Mouse (Mus musculus) bone marrow, adult 2 months (tissue): ENCODE measurements around the gene Prdx5. TPM values are rescaled to one million over a fixed set of nuclear protein-coding genes. Genes with fewer than 3 reads are reported as not detected.

Experiments
- H3K27ac ChIP-seq: fragments of 200-500 bp; 2 replicates; pipeline ENCODE4 v1.5.1; 2012; ENCODE audit warnings: low read depth, mild to moderate bottlenecking, control low read depth, inconsistent platforms, low read length; ENCODE audit not compliant: control insufficient read depth, poor library complexity, insufficient read depth
- H3K4me1 ChIP-seq: fragments of 200-500 bp; 2 replicates; pipeline ENCODE4 v1.6.1; 2011; ENCODE audit warnings: low read length; ENCODE audit not compliant: control insufficient read depth, insufficient read depth
- H3K4me3 ChIP-seq: fragments of 200-500 bp; replicated peaks from 2 replicates; pipeline ENCODE3; 2011; ENCODE audit warnings: mild to moderate bottlenecking, low read depth, low read length, control low read depth; ENCODE audit not compliant: control insufficient read depth
- CTCF ChIP-seq: fragments of 200-500 bp; IDR thresholded peaks from 2 replicates; pipeline ENCODE4 v1.5.1; 2011; ENCODE audit warnings: low read length, control low read depth; ENCODE audit not compliant: control insufficient read depth, insufficient read depth
- POLR2A ChIP-seq: fragments of 200-500 bp; IDR thresholded peaks from 2 replicates; pipeline ENCODE4 v1.6.1; 2011; ENCODE audit warnings: low read depth, mild to moderate bottlenecking, control low read depth, low read length, borderline replicate concordance; ENCODE audit not compliant: control insufficient read depth
- WGBS: fragments of 180-500 bp; shearing (Covaris S2); methylation state at CpG from one replicate; pipeline ENCODE4 v1.1.7; 2018; 5-methylcytosine and 5-hydroxymethylcytosine counted together
- polyA plus RNA-seq: library from polyadenylated mRNA; stranded (reverse); fragments of >200 nt; gene quantifications from 2 replicates; pipeline ENCODE4 v1.2.4, GENCODE M21; 2011; ENCODE audit warnings: low replicate concordance; ENCODE audit not compliant: missing spikeins, insufficient read depth, insufficient read length

The Prdx5 gene
- polyA plus RNA-seq, 1 experiment: 324 TPM

GRCm38 (mm10) chr19:6941372-6942248, 31.7 kb upstream of the Prdx5 start, which contains the start of gene Bad:
Gene Bad, plus strand, starts transcription at chr19:6941861.
- peaks cover 1% of the 10 kb centered on the region; the same call in 1 of the 2 replicates for H3K4me1 ChIP-seq
- H3K4me3 ChIP-seq: peak within 1 kb of the TSS; percentile 100
- WGBS: under 1% methylated on average over 83 of the region's 83 CpGs
- TF ChIP-seq CTCF (no peak), POLR2A (peak; percentile 35; the same call in 1 of the 2 replicates)
- H3K27ac ChIP-seq: peak within 1 kb of the TSS; percentile 90

GRCm38 (mm10) chr19:6940396-6941351, 30.8 kb upstream of the Prdx5 start:
- peak overlapping the region; percentile 100 for H3K4me3 ChIP-seq
- H3K27ac ChIP-seq: peak overlapping the region; percentile 90
- TF ChIP-seq CTCF (no peak), POLR2A (no peak)
- 27% methylated on average over 29 of the region's 29 CpGs for WGBS
- peaks cover 1% of the 10 kb centered on the region; the same call in 1 of the 2 replicates for H3K4me1 ChIP-seq

- Histone ChIP-seq H3K27ac (no peak overlapping the region), H3K4me3 (no peak overlapping the region), H3K4me1 (peaks cover 1% of the 10 kb centered on the region; the same call in 1 of the 2 replicates)
- WGBS: 89% methylated on average over 20 of the region's 20 CpGs
- TF ChIP-seq CTCF: no peak
- no peak for TF ChIP-seq POLR2A
Observed at GRCm38 (mm10) chr19:6939106-6940002, 29.4 kb upstream of the Prdx5 start.

GRCm38 (mm10) chr19:6937541-6938465, 27.9 kb upstream of the Prdx5 start:
- H3K4me1 ChIP-seq: peaks cover 2% of the 10 kb centered on the region
- WGBS: 87% methylated on average over 16 of the region's 16 CpGs
- H3K4me3 ChIP-seq: no peak overlapping the region
- TF ChIP-seq POLR2A (no peak), CTCF (no peak)
- no peak overlapping the region for H3K27ac ChIP-seq

- Histone ChIP-seq H3K4me3 (no peak overlapping the region), H3K4me1 (peaks cover 2% of the 10 kb centered on the region), H3K27ac (no peak overlapping the region)
- TF ChIP-seq CTCF: peak; percentile 61
- TF ChIP-seq POLR2A: no peak
- 31% methylated on average over 3 of the region's 3 CpGs for WGBS
Observed at GRCm38 (mm10) chr19:6936299-6936698, 26.4 kb upstream of the Prdx5 start.

GRCm38 (mm10) chr19:6934195-6934977, 24.5 kb upstream of the Prdx5 start, which contains the start of gene Kcnk4:
Gene Kcnk4, minus strand, starts transcription at chr19:6934515.
- TF ChIP-seq POLR2A (no peak), CTCF (no peak)
- Histone ChIP-seq H3K4me3 (no peak within 1 kb of the TSS), H3K27ac (no peak within 1 kb of the TSS), H3K4me1 (peaks cover 2% of the 10 kb centered on the region; the same call in 1 of the 2 replicates)
- WGBS: 23% methylated on average over 23 of the region's 23 CpGs
